Mouse (Mus musculus): ENCODE measurements at regions not wholly inside any gene's neighbourhood (a gene's known extent, or its start where the extent isn't known, plus 50 kb on each side); places are given as distances from the start of the nearest gene placed in this dataset.

GRCm38 (mm10) chr10:118991213-118991612, 121.2 kb upstream of the Dyrk2 start:
- TF ChIP-seq CTCF (IDR thresholded peaks at IDR 0.05; ENCODE audit: low read depth) (no peak), EP300 (IDR thresholded peaks at IDR 0.05; ENCODE audit: low read depth) (no peak)

Data from liver, postnatal 0 days (tissue).